Mouse (Mus musculus) gonadal fat pad, adult 2 months (tissue): Measurements from ENCODE around the gene Flrt1. TPM values are rescaled to one million over a fixed set of nuclear protein-coding genes. Genes with fewer than 3 reads are reported as not detected.
"Not testable (repeated sequence)": the region's sequence is repeated elsewhere in the genome, so short reads cannot be mapped to it uniquely, and the experiment has no call there.

Experiments
- DNase-seq: peaks from one replicate; pipeline ENCODE4 v3.0.0-alpha.2; 2012; ENCODE audit warnings: low read depth
- polyA plus RNA-seq: library from polyadenylated mRNA; depleted of rRNA; stranded (reverse); fragments of >200 nt; gene quantifications from 2 replicates; pipeline ENCODE4 v1.2.3, GENCODE M21; 2012

Gene Flrt1
- polyA plus RNA-seq, 1 experiment, result 0.51 TPM

GRCm38 (mm10) chr19:7103349-7103992 lies 2.1 kb downstream of the Flrt1 start:
- no peak for DNase-seq

- no peak for DNase-seq
Measured at GRCm38 (mm10) chr19:7102039-7102438, 3.5 kb downstream of the Flrt1 start.

- DNase-seq, result no peak
Measured at GRCm38 (mm10) chr19:7099620-7100155, 5.8 kb downstream of the Flrt1 start.

- DNase-seq, result no peak
Measured at GRCm38 (mm10) chr19:7092756-7093155, 12.8 kb downstream of the Flrt1 start.

GRCm38 (mm10) chr19:7091448-7092050 lies 14.0 kb downstream of the Flrt1 start:
- DNase-seq, result no peak

- no peak for DNase-seq
Measured at GRCm38 (mm10) chr19:7090369-7091064, 15.0 kb downstream of the Flrt1 start.

- DNase-seq, result no peak
Measured at GRCm38 (mm10) chr19:7089842-7090251, 15.7 kb downstream of the Flrt1 start.

GRCm38 (mm10) chr19:7089050-7089449 lies 16.5 kb downstream of the Flrt1 start:
- no peak for DNase-seq

- no peak for DNase-seq
Measured at GRCm38 (mm10) chr19:7088558-7088957, 17.0 kb downstream of the Flrt1 start.

- no peak for DNase-seq
Measured at GRCm38 (mm10) chr19:7084734-7085133, 20.8 kb downstream of the Flrt1 start.

GRCm38 (mm10) chr19:7083035-7083794 lies 22.3 kb downstream of the Flrt1 start:
- no peak for DNase-seq

GRCm38 (mm10) chr19:7081516-7082266 lies 23.8 kb downstream of the Flrt1 start:
- no peak for DNase-seq

GRCm38 (mm10) chr19:7078271-7078670 lies 27.3 kb downstream of the Flrt1 start:
- DNase-seq, result no peak

GRCm38 (mm10) chr19:7077666-7078065 lies 27.9 kb downstream of the Flrt1 start:
- DNase-seq, result no peak

- DNase-seq, result not testable (repeated sequence)
Measured at GRCm38 (mm10) chr19:7075336-7075735, 30.2 kb downstream of the Flrt1 start.

- DNase-seq, result no peak
Measured at GRCm38 (mm10) chr19:7073997-7074781, 31.3 kb downstream of the Flrt1 start.

- no peak for DNase-seq
Measured at GRCm38 (mm10) chr19:7072221-7072620, 33.3 kb downstream of the Flrt1 start.

- DNase-seq, result no peak
Measured at GRCm38 (mm10) chr19:7070775-7071174, 34.8 kb downstream of the Flrt1 start.

GRCm38 (mm10) chr19:7069781-7070763 lies 35.5 kb downstream of the Flrt1 start:
- DNase-seq, result no peak
